Mouse (Mus musculus) intestine, embryonic 16.5 days (tissue): Measurements from ENCODE around the gene Xpnpep1. TPM values are rescaled to one million over a fixed set of nuclear protein-coding genes. Genes with fewer than 3 reads are reported as not detected.

ENCODE experiments used
- ATAC-seq: fragments of 200-750 bp; cut with Nextera tagmentation; 2 replicates; pipeline ENCODE4 v1.8.0; 2017; ENCODE audit warnings: moderate TSS enrichment, moderate library complexity
- H3K27ac ChIP-seq: fragments of 300-500 bp; sonication (generic); 2 replicates; pipeline ENCODE4 v1.5.1; 2014; ENCODE audit warnings: mild to moderate bottlenecking, low read length
- H3K27me3 ChIP-seq: fragments of 300-500 bp; sonication (generic); replicated peaks from 2 replicates; pipeline ENCODE4 v1.6.1; 2014; ENCODE audit warnings: low read length, control low read depth, mixed read lengths; ENCODE audit not compliant: control insufficient read depth, insufficient read depth
- H3K36me3 ChIP-seq: fragments of 300-500 bp; sonication (generic); 2 replicates; pipeline ENCODE4 v1.6.1; 2014; ENCODE audit warnings: low read length, control low read depth; ENCODE audit not compliant: control insufficient read depth, insufficient read depth
- H3K4me1 ChIP-seq: fragments of 300-500 bp; sonication (generic); 2 replicates; pipeline ENCODE4 v1.6.1; 2014; ENCODE audit warnings: low read length, control low read depth, mixed read lengths; ENCODE audit not compliant: control insufficient read depth, insufficient read depth
- H3K4me2 ChIP-seq: fragments of 300-500 bp; sonication (generic); 2 replicates; pipeline ENCODE4 v1.6.1; 2014; ENCODE audit warnings: low read depth, low read length, control low read depth
- H3K4me3 ChIP-seq: fragments of 300-500 bp; sonication (generic); 2 replicates; pipeline ENCODE4 v1.5.1; 2014; ENCODE audit warnings: mild to moderate bottlenecking, low read length
- H3K9ac ChIP-seq: fragments of 300-500 bp; sonication (generic); 2 replicates; pipeline ENCODE4 v1.6.1; 2014; ENCODE audit warnings: low read depth, low read length
- H3K9me3 ChIP-seq: fragments of 300-500 bp; sonication (generic); 2 replicates; pipeline ENCODE4 v1.6.1; 2016; ENCODE audit warnings: low read length, control low read depth; ENCODE audit not compliant: control insufficient read depth
- WGBS: fragments of 180-500 bp; shearing (Covaris S2); extraction: QIAGEN DNeasy Blood & Tissue Kit; methylation state at CpG from one replicate; pipeline ENCODE4 v1.1.7; 2014; 5-methylcytosine and 5-hydroxymethylcytosine counted together
- polyA plus RNA-seq: library from polyadenylated mRNA; unstranded; fragments of >200 nt; fragmentation: Nextera tagmentation; extraction: Ambion mirVana; gene quantifications from 2 replicates; pipeline ENCODE4 v1.2.1, GENCODE M21; 2015

Xpnpep1 gene
- polyA plus RNA-seq, 1 experiment from 2014 or later = 231 TPM

- H3K4me2 ChIP-seq = no peak overlapping the region
- ATAC-seq = no peak
- WGBS = 64% methylated on average over 12 of the region's 12 CpGs
These were observed 60.8 kb downstream of the Xpnpep1 start for GRCm38 (mm10) chr19:52979020-52979711.

GRCm38 (mm10) chr19:52975564-52976185 lies 64.3 kb downstream of the Xpnpep1 start:
- Histone ChIP-seq H3K27me3 (no peaks in the 10 kb centered on the region), H3K36me3 (0 out of 2 replicates have a peak, but pooled peaks cover 2% of the 10 kb centered on the region), H3K4me1 (no peaks in the 10 kb centered on the region), H3K9ac (no peak overlapping the region), H3K27ac (no peak overlapping the region), H3K9me3 (no peaks in the 10 kb centered on the region), H3K4me2 (no peak overlapping the region), H3K4me3 (no peak overlapping the region)
- peak; percentile 56 for ATAC-seq
- 50% methylated on average over 15 of the region's 15 CpGs for WGBS

More at GRCm38 (mm10) chr19:52979020-52979711, 60.8 kb downstream of the Xpnpep1 start:
- H3K27me3 ChIP-seq = no peaks in the 10 kb centered on the region
- H3K4me3 ChIP-seq = no peak overlapping the region
- 0 out of 2 replicates have a peak, but pooled peaks cover 2% of the 10 kb centered on the region for H3K36me3 ChIP-seq
- no peaks in the 10 kb centered on the region for H3K9me3 ChIP-seq
- no peak overlapping the region for H3K27ac ChIP-seq
- no peaks in the 10 kb centered on the region for H3K4me1 ChIP-seq
- no peak overlapping the region for H3K9ac ChIP-seq

- Histone ChIP-seq H3K4me1 (no peaks in the 10 kb centered on the region), H3K36me3 (no peaks in the 10 kb centered on the region), H3K9me3 (no peaks in the 10 kb centered on the region), H3K27me3 (no peaks in the 10 kb centered on the region), H3K4me3 (no peak overlapping the region), H3K27ac (no peak overlapping the region), H3K9ac (no peak overlapping the region), H3K4me2 (no peak overlapping the region)
- WGBS = 67% methylated on average over 8 of the region's 8 CpGs
- no peak for ATAC-seq
These were observed 73.7 kb downstream of the Xpnpep1 start for GRCm38 (mm10) chr19:52966339-52966738.

- H3K27me3 ChIP-seq = no peaks in the 10 kb centered on the region
- ATAC-seq = no peak
- no peaks in the 10 kb centered on the region for H3K36me3 ChIP-seq
- 81% methylated on average over 2 of the region's 2 CpGs for WGBS
- no peak overlapping the region for H3K4me3 ChIP-seq
- no peak overlapping the region for H3K4me2 ChIP-seq
- no peak overlapping the region for H3K27ac ChIP-seq
- H3K4me1 ChIP-seq = no peaks in the 10 kb centered on the region
- no peaks in the 10 kb centered on the region for H3K9me3 ChIP-seq
- no peak overlapping the region for H3K9ac ChIP-seq
These were observed 77.3 kb downstream of the Xpnpep1 start for GRCm38 (mm10) chr19:52962745-52963144.

- Histone ChIP-seq H3K4me3 (peak overlapping the region; percentile 22), H3K4me1 (peaks cover 3% of the 10 kb centered on the region; the same call in 1 of the 2 replicates), H3K4me2 (peak overlapping the region; percentile 49), H3K9ac (no peak overlapping the region), H3K27ac (no peak overlapping the region), H3K27me3 (no peaks in the 10 kb centered on the region), H3K36me3 (no peaks in the 10 kb centered on the region), H3K9me3 (no peaks in the 10 kb centered on the region)
- peak; percentile 55; the same call in 1 of the 2 replicates for ATAC-seq
- WGBS = 12% methylated on average over 25 of the region's 25 CpGs
These were observed 117.1 kb downstream of the Xpnpep1 start for GRCm38 (mm10) chr19:52922678-52923495.

- H3K36me3 ChIP-seq = no peaks in the 10 kb centered on the region
- no peaks in the 10 kb centered on the region for H3K9me3 ChIP-seq
- no peak overlapping the region for H3K9ac ChIP-seq
- 28% methylated on average over 2 of the region's 2 CpGs for WGBS
- no peak overlapping the region for H3K27ac ChIP-seq
- H3K4me3 ChIP-seq = no peak overlapping the region
- no peak for ATAC-seq
- no peaks in the 10 kb centered on the region for H3K27me3 ChIP-seq
- no peaks in the 10 kb centered on the region for H3K4me1 ChIP-seq
- H3K4me2 ChIP-seq = no peak overlapping the region
These were observed 135.8 kb downstream of the Xpnpep1 start for GRCm38 (mm10) chr19:52904182-52904581.

GRCm38 (mm10) chr19:52891807-52892442 lies 148.1 kb downstream of the Xpnpep1 start:
- H3K27ac ChIP-seq = no peak overlapping the region
- ATAC-seq = no peak
- no peaks in the 10 kb centered on the region for H3K9me3 ChIP-seq
- no peak overlapping the region for H3K9ac ChIP-seq
- no peaks in the 10 kb centered on the region for H3K27me3 ChIP-seq
- no peak overlapping the region for H3K4me3 ChIP-seq
- no peaks in the 10 kb centered on the region for H3K36me3 ChIP-seq
- no peak overlapping the region for H3K4me2 ChIP-seq
- H3K4me1 ChIP-seq = no peaks in the 10 kb centered on the region
- 49% methylated on average over 5 of the region's 5 CpGs for WGBS
